Mouse (Mus musculus) thymus, postnatal 36 days (tissue): ENCODE data around the gene Lrrc49.
A peak's percentile ranks its signal among the peaks of the same experiment; 100 is the strongest.

Source experiments
- DNase-seq, 2 experiments: peaks; one replicate each; pipeline ENCODE4 v3.0.0; 2022; ENCODE audit warnings: mixed read lengths in 2 of 2

Lrrc49 gene

GRCm38 (mm10) chr9:60592363-60592762, 95.6 kb downstream of the Lrrc49 start:
- DNase-seq: no peak

- no peak for DNase-seq
Observed at GRCm38 (mm10) chr9:60590871-60591624, 96.9 kb downstream of the Lrrc49 start.

GRCm38 (mm10) chr9:60588914-60589313, 99.0 kb downstream of the Lrrc49 start:
- no peak for DNase-seq

- no peak for DNase-seq
Observed at GRCm38 (mm10) chr9:60586920-60587319, 101.0 kb downstream of the Lrrc49 start.

- DNase-seq: no peak
Observed at GRCm38 (mm10) chr9:60585206-60585605, 102.8 kb downstream of the Lrrc49 start.

- no peak for DNase-seq
Observed at GRCm38 (mm10) chr9:60582553-60582952, 105.4 kb downstream of the Lrrc49 start.

- DNase-seq: no peak
Observed at GRCm38 (mm10) chr9:60573011-60573410, 114.9 kb downstream of the Lrrc49 start.

- DNase-seq: no peak
Observed at GRCm38 (mm10) chr9:60571725-60572124, 116.2 kb downstream of the Lrrc49 start.

GRCm38 (mm10) chr9:60571041-60571440, 116.9 kb downstream of the Lrrc49 start:
- no peak for DNase-seq

GRCm38 (mm10) chr9:60569366-60569765, 118.6 kb downstream of the Lrrc49 start:
- no peak for DNase-seq

- no peak for DNase-seq
Observed at GRCm38 (mm10) chr9:60563809-60564208, 124.1 kb downstream of the Lrrc49 start.

- DNase-seq: peak; percentile 9 to 20
Observed at GRCm38 (mm10) chr9:60562443-60563371, 125.3 kb downstream of the Lrrc49 start.

GRCm38 (mm10) chr9:60561641-60562289, 126.2 kb downstream of the Lrrc49 start:
- DNase-seq: no peak

GRCm38 (mm10) chr9:60558507-60558906, 129.5 kb downstream of the Lrrc49 start:
- no peak for DNase-seq

- DNase-seq: no peak
Observed at GRCm38 (mm10) chr9:60551238-60551637, 136.7 kb downstream of the Lrrc49 start.

- DNase-seq: peak; percentile 5 to 9
Observed at GRCm38 (mm10) chr9:60548182-60548581, 139.8 kb downstream of the Lrrc49 start.

GRCm38 (mm10) chr9:60546169-60546568, 141.8 kb downstream of the Lrrc49 start:
- DNase-seq: no peak

GRCm38 (mm10) chr9:60545361-60546096, 142.4 kb downstream of the Lrrc49 start:
- DNase-seq: no peak

GRCm38 (mm10) chr9:60543422-60544015, 144.4 kb downstream of the Lrrc49 start:
- no peak for DNase-seq

- DNase-seq: no peak
Observed at GRCm38 (mm10) chr9:60530310-60530709, 157.6 kb downstream of the Lrrc49 start.

- no peak for DNase-seq
Observed at GRCm38 (mm10) chr9:60529348-60530243, 158.4 kb downstream of the Lrrc49 start.
